Comparison of ENCODE assay signal across 8 mouse cellular contexts in the genomic region with DNA sequence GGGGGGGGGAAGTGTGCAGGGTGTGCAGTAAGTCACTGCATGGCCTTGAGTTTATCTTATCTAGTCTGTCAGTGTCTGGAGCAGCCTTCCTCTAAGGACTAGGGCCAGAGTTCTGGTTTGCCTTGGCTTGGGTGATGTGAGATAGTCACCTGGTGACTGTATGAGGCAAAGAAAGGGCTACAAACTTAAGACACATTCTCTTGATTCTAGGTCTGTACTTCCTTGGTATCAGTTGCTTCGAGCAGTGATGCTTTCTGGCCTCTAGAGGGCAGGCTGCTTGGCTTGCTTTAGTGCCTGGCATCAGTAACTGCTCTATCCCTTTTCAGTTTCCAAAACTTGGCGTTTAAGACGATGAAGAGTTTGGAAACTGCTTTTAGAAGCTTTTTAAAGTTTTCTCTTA. TPM values are rescaled to one million over a fixed set of nuclear protein-coding genes. Genes with fewer than 3 reads are reported as not detected.
DNase-seq lines count a peak whose midpoint lies in the region; ATAC-seq and TF ChIP-seq lines count a peak whose summit lies in the region.

No protein-coding gene starts in this region.

- DNase-seq in heart, adult 18-20 months: peak; percentile 70 to 73
- DNase-seq in heart, postnatal 25 days (ENCODE audit: low spot score): no peak
- DNase-seq in spleen, adult 2 months (ENCODE audit: low read depth in 1 of 2, low spot score in 2 of 2): peak in 1 of 2 experiments; percentile 50
- DNase-seq in spleen, adult 12 weeks (ENCODE audit: low spot score): no peak
- peak in 1 of 2 experiments; percentile 55 for DNase-seq in cerebellum, adult 2 months

- WGBS in spleen, adult 2 months: 29% methylated on average over 3 of the region's 3 CpGs
- WGBS in cerebellum, adult 2 months: 8% methylated on average over 3 of the region's 3 CpGs

- H3K27me3 ChIP-seq in spleen, adult 2 months (ENCODE audit: control insufficient read depth, insufficient read depth, low read length): no peaks in the 10 kb centered on the region
- H3K27me3 ChIP-seq in cerebellum, adult 2 months (ENCODE audit: control insufficient read depth, insufficient read depth, low read length): no peaks in the 10 kb centered on the region

- no peak for TF ChIP-seq POLR2A in spleen, adult 2 months (IDR thresholded peaks at IDR 0.05; ENCODE audit: low read depth, low read length)
- no peak for TF ChIP-seq POLR2A in cerebellum, adult 2 months (IDR thresholded peaks at IDR 0.05; ENCODE audit: borderline replicate concordance, insufficient read depth, low read length)

- no peak overlapping the region for H3K4me3 ChIP-seq in spleen, adult 2 months (ENCODE audit: extremely low read depth, insufficient read depth, insufficient read length)
- H3K4me3 ChIP-seq in cerebellum, adult 2 months (replicated peaks; ENCODE audit: insufficient read depth, low read depth, low read length): no peak overlapping the region

- no peak overlapping the region for H3K27ac ChIP-seq in spleen, adult 2 months (ENCODE audit: insufficient read depth, low read length)
- no peak overlapping the region for H3K27ac ChIP-seq in cerebellum, adult 2 months (ENCODE audit: insufficient read depth, low read length)

- intact Hi-C loops in heart, postnatal 25 days (cut with DNase I): loop anchor here (5.0 kb wide), 1 partner anchor 66 kb away; no protein-coding TSS in a partner anchor

- peak; percentile 77 for ATAC-seq in inflammation-experienced regulatory T-cells, adult 6 months
- ATAC-seq in megakaryocyte progenitor cell, adult 5-6 weeks (replicated peaks; ENCODE audit: poor library complexity): peak; percentile 95
- ATAC-seq in erythroid progenitor cell, adult 5-6 weeks (replicated peaks; ENCODE audit: low FRiP score, poor library complexity, severe bottlenecking): no peak

- peaks cover 7% of the 10 kb centered on the region; the same call in 1 of the 2 replicates for H3K4me1 ChIP-seq in spleen, adult 2 months (ENCODE audit: control insufficient read depth, insufficient read depth, insufficient read length)
- H3K4me1 ChIP-seq in cerebellum, adult 2 months (ENCODE audit: control insufficient read depth, insufficient read depth, low read length): peaks cover 13% of the 10 kb centered on the region

- peak; percentile 69; the same call in 1 of the 2 replicates for TF ChIP-seq CTCF in spleen, adult 2 months (IDR thresholded peaks at IDR 0.05; ENCODE audit: extremely low read depth, insufficient read depth, insufficient read length, insufficient replicate concordance)
- TF ChIP-seq CTCF in cerebellum, adult 2 months (IDR thresholded peaks at IDR 0.05; ENCODE audit: borderline replicate concordance, insufficient read depth, low read depth, low read length): peak; percentile 79

- H3K36me3 ChIP-seq in spleen, adult 2 months (ENCODE audit: control insufficient read depth, insufficient read depth, low read length): no peaks in the 10 kb centered on the region; the same call in 1 of the 2 replicates

RNA-seq across cellular contexts. Expression of a gene that starts 10.7 kb away (rescaled TPM):
- total RNA-seq in heart, adult 18-20 months (2021): 100 to 1,000 TPM; 108 to 109 TPM
- total RNA-seq in heart, postnatal 25 days (2021): 100 to 1,000 TPM; 155 to 174 TPM
- 54.3 and 60.7 TPM in 2 replicates for polyA plus RNA-seq in spleen, adult 2 months (2012; rRNA removed)
- 166 and 168 TPM in 2 replicates for polyA plus RNA-seq in cerebellum, adult 2 months (2012; rRNA removed)
- polyA plus RNA-seq in inflammation-experienced regulatory T-cells, adult 6 months (2017; shearing (Covaris generic)): 10 to 100 TPM; 16.0 to 44.7 (median 36.6) TPM
- total RNA-seq in megakaryocyte progenitor cell, adult 5-6 weeks (2015): 13.3 and 19.2 TPM in 2 replicates
- 42.5 and 66.7 TPM in 2 replicates for total RNA-seq in megakaryocyte progenitor cell, adult 5-6 weeks (2017)
- total RNA-seq in erythroid progenitor cell, adult 5-6 weeks (2015; ENCODE audit: low replicate concordance): 15.9 and 28.1 TPM in 2 replicates
- 13.2 and 28.7 TPM in 2 replicates for total RNA-seq in erythroid progenitor cell, adult 5-6 weeks (2017; ENCODE audit: low replicate concordance)

Comparison
In these comparisons a context has a peak if more than half of its experiments do, and no peak if none do; other contexts are left out.
1. DNase-seq: peak in heart, adult 18-20 months (2 of 2); none in heart, postnatal 25 days (single experiment) and spleen, adult 12 weeks (single experiment).